Mouse (Mus musculus) ES-E14 (cell line): ENCODE measurements around the gene Usp18.

ENCODE experiments used
- HCFC1 ChIP-seq: IDR thresholded peaks from 2 replicates; pipeline ENCODE4 v1.6.1; 2012; ENCODE audit warnings: low read length, inconsistent platforms, borderline replicate concordance; ENCODE audit not compliant: insufficient read depth
- MAFK ChIP-seq: IDR thresholded peaks from 2 replicates; pipeline ENCODE4 v1.6.1; 2014; ENCODE audit warnings: mild to moderate bottlenecking, low read depth, low read length, inconsistent platforms; ENCODE audit not compliant: insufficient read depth

GRCm38 (mm10) chr6:121226744-121227143 lies 19.0 kb upstream of the Usp18 start:
- no peak for TF ChIP-seq MAFK
- no peak for TF ChIP-seq HCFC1
